8 mouse cellular contexts compared by ENCODE assay signal in the genomic region with DNA sequence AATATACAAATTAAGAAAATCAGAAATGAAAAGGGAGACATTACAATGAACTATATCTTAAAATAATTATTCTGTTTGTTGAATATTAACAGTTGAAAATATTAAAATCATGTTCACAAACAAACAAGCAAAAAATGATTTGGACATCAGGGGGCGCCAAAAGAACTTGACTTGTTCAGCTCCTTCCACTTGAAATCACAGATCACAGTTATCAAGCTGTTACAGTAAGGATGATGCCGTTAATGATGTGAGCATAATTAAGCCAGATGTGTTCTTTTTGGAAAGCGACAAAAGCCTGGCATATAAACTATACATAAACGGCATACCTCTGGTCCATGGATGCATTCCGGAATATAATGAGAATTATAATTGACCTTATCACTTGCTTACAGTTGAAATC. TPM values are rescaled to one million over a fixed set of nuclear protein-coding genes. Genes with fewer than 3 reads are reported as not detected.
A peak's percentile ranks its signal among the peaks of the same experiment; 100 is the strongest.
DNase-seq lines count a peak whose midpoint lies in the region; ATAC-seq and TF ChIP-seq lines count a peak whose summit lies in the region.

No protein-coding gene starts in this region.

- no peak overlapping the region for H3K27ac ChIP-seq in heart, adult 2 months
- H3K27ac ChIP-seq in neural tube, embryonic 11.5 days (ENCODE audit: low read depth, low read length) = no peak overlapping the region
- H3K27ac ChIP-seq in neural tube, embryonic 15.5 days (replicated peaks) = no peak overlapping the region

- intact Hi-C loops in heart, adult 2 months (cut with DNase I) = no loop called here
- intact Hi-C loops in gastrocnemius, postnatal 36 days (cut with DNase I) = no loop called here

- H3K27me3 ChIP-seq in heart, adult 2 months (ENCODE audit: control insufficient read depth, insufficient read depth, low read length) = no peaks in the 10 kb centered on the region
- H3K27me3 ChIP-seq in neural tube, embryonic 11.5 days (ENCODE audit: control insufficient read depth, insufficient read depth, low read length) = no peaks in the 10 kb centered on the region
- no peaks in the 10 kb centered on the region for H3K27me3 ChIP-seq in neural tube, embryonic 15.5 days (replicated peaks)

- 45% methylated on average over 5 of the region's 5 CpGs for WGBS in heart, adult 2 months
- 65% methylated on average over 5 of the region's 5 CpGs for WGBS in neural tube, embryonic 11.5 days
- 42% methylated on average over 5 of the region's 5 CpGs for WGBS in neural tube, embryonic 15.5 days

- H3K9ac ChIP-seq in heart, adult 2 months (ENCODE audit: low read depth, low read length) = no peak overlapping the region
- H3K9ac ChIP-seq in neural tube, embryonic 11.5 days (ENCODE audit: low read length) = no peak overlapping the region
- H3K9ac ChIP-seq in neural tube, embryonic 15.5 days (replicated peaks) = no peak overlapping the region

- no peak for ATAC-seq in neural tube, embryonic 11.5 days (ENCODE audit: insufficient read depth, low FRiP score, low TSS enrichment)
- no peak for ATAC-seq in neural tube, embryonic 15.5 days (ENCODE audit: low FRiP score)

- H3K9me3 ChIP-seq in neural tube, embryonic 11.5 days (ENCODE audit: control insufficient read depth, low read length) = no peaks in the 10 kb centered on the region
- no peaks in the 10 kb centered on the region for H3K9me3 ChIP-seq in neural tube, embryonic 15.5 days (replicated peaks)

- TF ChIP-seq CTCF in heart, adult 2 months (IDR thresholded peaks at IDR 0.05) = peak; percentile 60

- H3K79me2 ChIP-seq in heart, adult 2 months (replicated peaks; ENCODE audit: control insufficient read depth, insufficient read depth, low read length) = no peaks in the 10 kb centered on the region

- no peak for DNase-seq in heart, adult 2 months
- DNase-seq in heart, adult 9 months (ENCODE audit: low spot score in 2 of 2) = no peak
- peak; percentile 16 for DNase-seq in neural tube, embryonic 11.5 days (ENCODE audit: low spot score)
- peak; percentile 36 for DNase-seq in brain, adult 2 months (ENCODE audit: low read depth, low spot score)
- DNase-seq in lung, postnatal 36 days = peak; percentile 61
- no peak for DNase-seq in gastrocnemius, postnatal 36 days
- no peak for DNase-seq in ovary, postnatal 10 days (ENCODE audit: low spot score)

- H3K4me1 ChIP-seq in heart, adult 2 months (ENCODE audit: control insufficient read depth, insufficient read depth, low read length) = no peaks in the 10 kb centered on the region
- H3K4me1 ChIP-seq in neural tube, embryonic 11.5 days (ENCODE audit: control insufficient read depth, insufficient read depth, low read length) = no peaks in the 10 kb centered on the region
- H3K4me1 ChIP-seq in neural tube, embryonic 15.5 days = no peaks in the 10 kb centered on the region

- no peak overlapping the region for H3K4me2 ChIP-seq in neural tube, embryonic 11.5 days (ENCODE audit: low read depth)
- no peak overlapping the region for H3K4me2 ChIP-seq in neural tube, embryonic 15.5 days

- no peak for TF ChIP-seq POLR2A in heart, adult 2 months (IDR thresholded peaks at IDR 0.05; ENCODE audit: insufficient read depth, low read depth, low read length)

- no peak for TF ChIP-seq EP300 in heart, adult 2 months (IDR thresholded peaks at IDR 0.05; ENCODE audit: insufficient read depth, low read depth, low read length)

- no peak overlapping the region for H3K4me3 ChIP-seq in heart, adult 2 months
- H3K4me3 ChIP-seq in neural tube, embryonic 11.5 days (ENCODE audit: low read depth, low read length) = no peak overlapping the region
- no peak overlapping the region for H3K4me3 ChIP-seq in neural tube, embryonic 15.5 days (replicated peaks)

- H3K36me3 ChIP-seq in heart, adult 2 months (ENCODE audit: control insufficient read depth, insufficient read depth, low read length) = no peaks in the 10 kb centered on the region
- H3K36me3 ChIP-seq in neural tube, embryonic 11.5 days (ENCODE audit: control insufficient read depth, insufficient read depth, low read length) = no peaks in the 10 kb centered on the region
- no peaks in the 10 kb centered on the region for H3K36me3 ChIP-seq in neural tube, embryonic 15.5 days

RNA-seq across cellular contexts. Expression of a gene that starts 40.3 kb away (rescaled TPM):
- not detected for total RNA-seq in heart, adult 2 months (2021)
- not detected in 2 replicates for polyA plus RNA-seq in heart, adult 2 months (2012; rRNA removed)
- polyA plus RNA-seq in neural tube, embryonic 11.5 days (2014; fragmentation: Nextera tagmentation; extraction: Ambion mirVana) = not detected in 2 replicates
- not detected in 2 replicates for polyA plus RNA-seq in neural tube, embryonic 15.5 days (2015; fragmentation: Nextera tagmentation; extraction: Ambion mirVana)
- total RNA-seq in gastrocnemius, postnatal 36 days (2021) = not detected

Comparison
In these comparisons a context has a peak if more than half of its experiments do, and no peak if none do; other contexts are left out.
1. DNase-seq: peak in neural tube, embryonic 11.5 days (single experiment), brain, adult 2 months (single experiment) and lung, postnatal 36 days (single experiment); none in heart, adult 2 months (0 of 2), heart, adult 9 months (0 of 2), gastrocnemius, postnatal 36 days (0 of 2) and ovary, postnatal 10 days (single experiment).